Mouse (Mus musculus) ES-E14 (cell line): Measurements from ENCODE around the gene Hus1. TPM values are rescaled to one million over a fixed set of nuclear protein-coding genes. Genes with fewer than 3 reads are reported as not detected.
A peak's percentile ranks its signal among the peaks of the same experiment; 100 is the strongest.

Source experiments
- DNase-seq: peaks from one replicate; pipeline ENCODE4 v3.0.0-alpha.2; 2013; ENCODE audit warnings: low read depth, low spot score
- H3K27ac ChIP-seq: 2 replicates; pipeline ENCODE4 v1.5.1; 2012; ENCODE audit warnings: low read depth, mild to moderate bottlenecking, low read length, moderate library complexity, mixed read lengths; ENCODE audit not compliant: poor library complexity, insufficient read depth, severe bottlenecking
- H3K36me3 ChIP-seq: 2 replicates; pipeline ENCODE4 v1.6.1; 2012; ENCODE audit warnings: mild to moderate bottlenecking, low read length, moderate library complexity, mixed read lengths; ENCODE audit not compliant: control insufficient read depth, poor library complexity, insufficient read depth, severe bottlenecking
- H3K4me1 ChIP-seq, 2 experiments: fragments of 150-350 bp in 1 of 2; sonication (generic) in 1 of 2; 2 replicates each; pipeline ENCODE4 v1.6.1; 2012; ENCODE audit warnings: low read length in 2 of 2, mild to moderate bottlenecking in 1 of 2, mixed read lengths in 1 of 2; ENCODE audit not compliant: control insufficient read depth in 2 of 2, insufficient read depth in 2 of 2, poor library complexity in 1 of 2
- H3K4me3 ChIP-seq, 2 experiments: fragments of 150-350 bp in 1 of 2; sonication (generic) in 1 of 2; 2 replicates each; pipeline ENCODE4 v1.5.1; 2012; ENCODE audit warnings: low read length in 2 of 2, low read depth in 1 of 2, mild to moderate bottlenecking in 1 of 2, mixed read lengths in 1 of 2; ENCODE audit not compliant: insufficient read depth in 1 of 2, poor library complexity in 1 of 2, severe bottlenecking in 1 of 2
- H3K9ac ChIP-seq: 2 replicates; pipeline ENCODE4 v1.6.1; 2012; ENCODE audit warnings: low read depth, mild to moderate bottlenecking, low read length, mixed read lengths; ENCODE audit not compliant: poor library complexity, insufficient read depth, severe bottlenecking
- H3K9me3 ChIP-seq: fragments of 150-350 bp; sonication (generic); 2 replicates; pipeline ENCODE4 v1.6.1; 2012; ENCODE audit warnings: low read depth, mild to moderate bottlenecking, low read length; ENCODE audit not compliant: control insufficient read depth, insufficient read depth
- CHD2 ChIP-seq: IDR thresholded peaks from 2 replicates; pipeline ENCODE4 v1.6.1; 2014; ENCODE audit warnings: mild to moderate bottlenecking, low read depth, low read length, inconsistent platforms
- HCFC1 ChIP-seq: IDR thresholded peaks from 2 replicates; pipeline ENCODE4 v1.6.1; 2012; ENCODE audit warnings: low read length, inconsistent platforms, borderline replicate concordance; ENCODE audit not compliant: insufficient read depth
- MAFK ChIP-seq: IDR thresholded peaks from 2 replicates; pipeline ENCODE4 v1.6.1; 2014; ENCODE audit warnings: mild to moderate bottlenecking, low read depth, low read length, inconsistent platforms; ENCODE audit not compliant: insufficient read depth
- ZC3H11A ChIP-seq: IDR thresholded peaks from 2 replicates; pipeline ENCODE4 v1.6.1; 2012; ENCODE audit warnings: low read depth, mild to moderate bottlenecking, inconsistent platforms, low read length, borderline replicate concordance
- ZNF384 ChIP-seq: IDR thresholded peaks from 2 replicates; pipeline ENCODE4 v1.6.1; 2012; ENCODE audit warnings: low read depth, low read length, inconsistent platforms
- in situ Hi-C, 2 experiments: fragments of 600-800 bp; cut with MboI; formaldehyde crosslinking; loops; one replicate each; pipeline ENCODE4 v1.15.1; 2025; ENCODE audit warnings: low sequenced_read_pairs in 2 of 2, inconsistent platforms in 1 of 2; ENCODE audit not compliant: unreplicated experiment in 2 of 2
- total RNA-seq: library from RNA; depleted of rRNA; stranded (reverse); fragments of 300-350 nt; gene quantifications from 2 replicates; pipeline ENCODE4 v1.2.3, GENCODE M21; 2012

Gene Hus1
- total RNA-seq, 1 experiment, result 27.4 TPM

- Histone ChIP-seq H3K9ac (no peak overlapping the region), H3K36me3 (no peaks in the 10 kb centered on the region), H3K27ac (no peak overlapping the region), H3K9me3 (no peaks in the 10 kb centered on the region), H3K4me3 (no peak overlapping the region), H3K4me1 (no peaks in the 10 kb centered on the region)
- TF ChIP-seq CHD2 (no peak), HCFC1 (no peak), ZC3H11A (no peak), MAFK (no peak), ZNF384 (no peak)
- in situ Hi-C loops, result no loop called here
- no peak for DNase-seq
Observed at GRCm38 (mm10) chr11:9018491-9019267, 7.7 kb upstream of the Hus1 start.

- DNase-seq, result no peak
- H3K36me3 ChIP-seq, result no peaks in the 10 kb centered on the region
- H3K27ac ChIP-seq, result no peak overlapping the region
- H3K4me1 ChIP-seq, result peaks cover 0 to 3% of the 10 kb centered on the region in 2 experiments; a peak in 1 of 4 replicates
- H3K9me3 ChIP-seq, result no peaks in the 10 kb centered on the region
- TF ChIP-seq ZNF384 (no peak), CHD2 (no peak), ZC3H11A (no peak)
- no peak overlapping the region for H3K9ac ChIP-seq
- no peak overlapping the region for H3K4me3 ChIP-seq
- in situ Hi-C loops, result no loop called here
Observed at GRCm38 (mm10) chr11:9014740-9015139, 3.7 kb upstream of the Hus1 start.

GRCm38 (mm10) chr11:9011348-9011747, 357 bp upstream of the Hus1 start:
- Histone ChIP-seq H3K4me1 (peaks cover 0 to 3% of the 10 kb centered on the region in 2 experiments; a peak in 1 of 4 replicates), H3K9ac (no peak overlapping the region), H3K4me3 (peak overlapping the region; percentile 87 to 88), H3K36me3 (0 out of 2 replicates have a peak, but pooled peaks cover 2% of the 10 kb centered on the region), H3K27ac (no peak overlapping the region), H3K9me3 (no peaks in the 10 kb centered on the region)
- TF ChIP-seq MAFK, result no peak
- TF ChIP-seq ZC3H11A, result no peak
- TF ChIP-seq CHD2, result no peak
- no peak for TF ChIP-seq HCFC1
- TF ChIP-seq ZNF384, result no peak
- DNase-seq, result peak; percentile 9
- in situ Hi-C loops, result no loop called here

GRCm38 (mm10) chr11:9010416-9010815, 575 bp downstream of the Hus1 start:
- H3K4me3 ChIP-seq, result peak overlapping the region; percentile 87 to 88
- peaks cover 5% of the 10 kb centered on the region for H3K36me3 ChIP-seq
- peaks cover 0 to 3% of the 10 kb centered on the region in 2 experiments; a peak in 1 of 4 replicates for H3K4me1 ChIP-seq
- H3K9ac ChIP-seq, result peak overlapping the region; percentile 90
- in situ Hi-C loops, result no loop called here
- H3K9me3 ChIP-seq, result no peaks in the 10 kb centered on the region
- TF ChIP-seq ZC3H11A, result no peak
- DNase-seq, result no peak
- H3K27ac ChIP-seq, result peak overlapping the region; percentile 54; the same call in 1 of the 2 replicates

- Histone ChIP-seq H3K9me3 (no peaks in the 10 kb centered on the region), H3K9ac (no peak overlapping the region), H3K36me3 (peaks cover 15% of the 10 kb centered on the region), H3K4me1 (peaks cover 0 to 3% of the 10 kb centered on the region in 2 experiments; a peak in 1 of 4 replicates), H3K27ac (no peak overlapping the region), H3K4me3 (no peak overlapping the region)
- no peak for TF ChIP-seq MAFK
- TF ChIP-seq ZC3H11A, result no peak
- no peak for TF ChIP-seq HCFC1
- no peak for TF ChIP-seq ZNF384
- no peak for TF ChIP-seq CHD2
- no peak for DNase-seq
- in situ Hi-C loops, result no loop called here
Observed at GRCm38 (mm10) chr11:9008761-9009160, 2.2 kb downstream of the Hus1 start.
